ENCODE assay signal across 9 mouse cellular contexts in genomic region chr3:101398071-101398786, GRCm38 (mm10). TPM values are rescaled to one million over a fixed set of nuclear protein-coding genes. Genes with fewer than 3 reads are reported as not detected.
DNase-seq lines count a peak whose midpoint lies in the region; ATAC-seq and TF ChIP-seq lines count a peak whose summit lies in the region.
"Had no signal": no experiment of that assay in that cellular context is flagged by ENCODE, and none has a peak within 500 bp of the region (broad histone marks: within the 10 kb centered on the region; RNA-seq: fewer than 3 reads in every experiment).

No protein-coding gene starts in this region.

- TF ChIP-seq EP300 in heart, postnatal 0 days (IDR thresholded peaks at IDR 0.05; ENCODE audit: low read depth) = no peak

- 0 out of 2 replicates have a peak, but pooled peaks have one; percentile 17 for TF ChIP-seq CTCF in heart, postnatal 0 days (IDR thresholded peaks at IDR 0.05; ENCODE audit: low read depth)

- peak; percentile 45 to 61 for DNase-seq in kidney, postnatal 4 days
- DNase-seq in kidney, postnatal 25 days = no peak
- peak; percentile 73 for DNase-seq in heart, postnatal 0 days (ENCODE audit: low spot score)
- DNase-seq in mesoderm, embryonic 11.5 days (ENCODE audit: low read depth, low spot score) = peak; percentile 85
- DNase-seq in spleen, postnatal 10 days (ENCODE audit: low spot score in 2 of 2) = no peak
- no peak for DNase-seq in layer of hippocampus, adult 8-10 months (ENCODE audit: low spot score in 2 of 2)
- DNase-seq in left cerebral cortex, adult 9 months (ENCODE audit: low spot score in 2 of 2) = no peak

- H3K27me3 ChIP-seq in embryonic facial prominence, embryonic 12.5 days = no peaks in the 10 kb centered on the region
- no peaks in the 10 kb centered on the region for H3K27me3 ChIP-seq in heart, postnatal 0 days (ENCODE audit: control insufficient read depth, insufficient read depth, low read length)

- no peak overlapping the region for H3K9ac ChIP-seq in embryonic facial prominence, embryonic 12.5 days
- no peak overlapping the region for H3K9ac ChIP-seq in heart, postnatal 0 days (replicated peaks; ENCODE audit: low read depth, low read length)

- H3K9me3 ChIP-seq in embryonic facial prominence, embryonic 12.5 days = no peaks in the 10 kb centered on the region
- H3K9me3 ChIP-seq in heart, postnatal 0 days (replicated peaks; ENCODE audit: control insufficient read depth, low read length) = no peaks in the 10 kb centered on the region

- no peaks in the 10 kb centered on the region for H3K36me3 ChIP-seq in embryonic facial prominence, embryonic 12.5 days
- no peaks in the 10 kb centered on the region for H3K36me3 ChIP-seq in heart, postnatal 0 days (replicated peaks; ENCODE audit: control insufficient read depth, insufficient read depth, low read length)

- peaks cover 87% of the 10 kb centered on the region for H3K4me1 ChIP-seq in embryonic facial prominence, embryonic 12.5 days
- peaks cover 50% of the 10 kb centered on the region for H3K4me1 ChIP-seq in heart, postnatal 0 days (ENCODE audit: control insufficient read depth, insufficient read depth)

- peak overlapping the region; percentile 38 for H3K4me2 ChIP-seq in embryonic facial prominence, embryonic 12.5 days (replicated peaks)
- no peak overlapping the region for H3K4me2 ChIP-seq in heart, postnatal 0 days (ENCODE audit: low read depth, low read length)

- H3K4me3 ChIP-seq in embryonic facial prominence, embryonic 12.5 days = no peak overlapping the region
- H3K4me3 ChIP-seq in heart, postnatal 0 days (ENCODE audit: low read depth, low read length) = no peak overlapping the region

- ATAC-seq in embryonic facial prominence, embryonic 12.5 days (ENCODE audit: insufficient number of reproducible peaks, insufficient read depth, low FRiP score, low TSS enrichment) = peak; percentile 65
- peak; percentile 34 for ATAC-seq in heart, postnatal 0 days (ENCODE audit: insufficient read depth, low read depth)

- WGBS in embryonic facial prominence, embryonic 12.5 days = 11% methylated on average over 12 of the region's 12 CpGs
- 46% methylated on average over 12 of the region's 12 CpGs for WGBS in heart, postnatal 0 days

- peak overlapping the region; percentile 98 for H3K27ac ChIP-seq in embryonic facial prominence, embryonic 12.5 days
- H3K27ac ChIP-seq in heart, postnatal 0 days (ENCODE audit: low read depth) = peak overlapping the region; percentile 40

RNA-seq across cellular contexts. Expression of gene Igsf3, which starts 21.3 kb away (rescaled TPM):
- polyA plus RNA-seq in embryonic facial prominence, embryonic 12.5 days (2016; fragmentation: Nextera tagmentation; extraction: Ambion mirVana) = 92.3 and 93.3 TPM in 2 replicates
- total RNA-seq in heart, postnatal 0 days (2014; rRNA removed; ENCODE audit: low replicate concordance) = 23.9 and 27.1 TPM in 2 replicates
- 16.6 and 18.0 TPM in 2 replicates for polyA plus RNA-seq in heart, postnatal 0 days (2015; fragmentation: Nextera tagmentation; extraction: Ambion mirVana)
- 10 to 100 TPM; 16.4 to 17.7 (median 16.9) TPM for total RNA-seq in layer of hippocampus, adult 8-10 months (2022)
- total RNA-seq: MEL had no signal

Comparison
In these comparisons a context has a peak if more than half of its experiments do, and no peak if none do; other contexts are left out.
1. DNase-seq: peak in kidney, postnatal 4 days (2 of 2), heart, postnatal 0 days (single experiment) and mesoderm, embryonic 11.5 days (single experiment); none in kidney, postnatal 25 days (0 of 2), spleen, postnatal 10 days (0 of 2), layer of hippocampus, adult 8-10 months (0 of 2) and left cerebral cortex, adult 9 months (0 of 2).